Mouse (Mus musculus): ENCODE measurements around the gene Aars2.

- TF ChIP-seq CTCF (IDR thresholded peaks at IDR 0.05; ENCODE audit: borderline replicate concordance, insufficient read depth, low read depth, low read length) (no peak), POLR2A (IDR thresholded peaks at IDR 0.05; ENCODE audit: borderline replicate concordance, insufficient read depth, low read length) (no peak)
These were observed 18.1 kb upstream of the Aars2 start for GRCm38 (mm10) chr17:45488321-45489254.
